Mouse (Mus musculus): ENCODE data around the gene Itga8. TPM values are rescaled to one million over a fixed set of nuclear protein-coding genes. Genes with fewer than 3 reads are reported as not detected.

Itga8 gene
- 8.0 and 8.3 TPM in 2 replicates for polyA plus RNA-seq (2016; fragmentation: Nextera tagmentation; extraction: Ambion mirVana)

DNA sequence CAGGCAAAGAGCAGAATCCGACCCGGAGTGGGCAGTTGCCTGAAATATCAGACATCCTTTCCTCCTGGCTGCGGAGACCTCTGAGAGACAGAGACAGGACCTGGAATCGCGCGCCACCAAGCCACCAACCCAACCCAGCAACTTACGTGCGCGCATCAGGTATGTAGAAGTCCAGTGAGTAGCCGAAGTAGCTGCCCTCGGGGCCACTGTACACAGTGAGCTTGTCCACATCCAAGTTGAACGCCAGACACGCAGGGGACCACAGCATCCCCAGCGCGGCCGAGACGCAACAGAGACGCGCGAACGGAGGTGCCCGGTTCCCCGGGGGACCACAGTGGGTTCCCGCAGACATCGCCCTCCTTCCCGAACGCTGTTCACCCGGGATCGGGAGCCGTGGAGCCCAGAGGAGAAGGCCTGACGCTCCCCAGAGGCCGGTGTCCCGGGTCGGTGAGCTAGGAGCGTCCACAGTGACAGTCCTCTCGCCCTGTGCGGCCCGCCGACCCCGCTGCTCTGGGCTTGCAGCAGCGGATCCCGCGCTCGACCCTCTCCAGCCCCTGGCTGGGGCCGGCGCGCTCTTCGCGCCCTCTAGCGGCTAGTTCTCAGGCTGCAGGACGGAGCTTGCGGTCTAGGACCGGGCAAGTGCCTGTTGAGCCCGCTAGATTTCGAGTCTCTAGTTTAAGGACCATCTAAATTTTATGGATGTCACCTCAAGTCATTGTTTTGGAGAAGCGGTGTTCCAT, at the start of gene Itga8:
Gene Itga8, minus strand, starts transcription at position 492 of the 740 bp plus-strand sequence.
- Histone ChIP-seq H3K4me3 (peak within 1 kb of the TSS; percentile 86), H3K9me3 (no peaks in the 10 kb centered on the region), H3K27ac (replicated peaks) (peak within 1 kb of the TSS; percentile 91), H3K36me3 (replicated peaks) (no peaks in the 10 kb centered on the region), H3K4me1 (peaks cover 9% of the 10 kb centered on the region), H3K27me3 (replicated peaks; ENCODE audit: low read depth, poor library complexity, severe bottlenecking) (peaks cover 19% of the 10 kb centered on the region)
- WGBS = under 1% methylated on average over 56 of the region's 56 CpGs
- DNase-seq (ENCODE audit: low spot score) = peak; percentile 94

DNA sequence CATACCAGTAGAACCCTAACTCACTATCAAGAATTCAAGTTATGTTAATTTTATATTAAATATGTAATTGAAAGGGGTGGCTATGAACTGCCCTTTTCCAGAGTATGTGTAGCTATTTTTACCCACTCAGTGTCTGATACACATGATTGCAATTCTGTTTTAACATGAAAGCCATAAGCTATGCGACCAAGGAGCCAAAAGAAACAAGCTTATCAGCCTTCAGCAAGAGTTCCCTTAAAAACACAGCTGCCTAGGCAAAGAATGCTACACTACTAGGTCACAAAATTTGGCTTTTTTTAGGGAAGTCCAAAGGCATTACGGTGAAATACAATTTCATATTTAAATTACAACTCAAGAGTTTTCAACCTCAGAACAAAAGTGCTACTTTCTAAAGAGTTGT, 47.2 kb upstream of the Itga8 start:
- WGBS = 92% methylated on average over 2 of the region's 2 CpGs
- H3K27ac ChIP-seq (replicated peaks) = no peak overlapping the region
- peaks cover 5% of the 10 kb centered on the region for H3K36me3 ChIP-seq (replicated peaks)
- no peak overlapping the region for H3K4me3 ChIP-seq
- no peaks in the 10 kb centered on the region for H3K9me3 ChIP-seq
- no peaks in the 10 kb centered on the region for H3K27me3 ChIP-seq (replicated peaks; ENCODE audit: low read depth, poor library complexity, severe bottlenecking)
- DNase-seq (ENCODE audit: low spot score) = no peak
- H3K4me1 ChIP-seq = 0 out of 2 replicates have a peak, but pooled peaks cover 3% of the 10 kb centered on the region

DNA sequence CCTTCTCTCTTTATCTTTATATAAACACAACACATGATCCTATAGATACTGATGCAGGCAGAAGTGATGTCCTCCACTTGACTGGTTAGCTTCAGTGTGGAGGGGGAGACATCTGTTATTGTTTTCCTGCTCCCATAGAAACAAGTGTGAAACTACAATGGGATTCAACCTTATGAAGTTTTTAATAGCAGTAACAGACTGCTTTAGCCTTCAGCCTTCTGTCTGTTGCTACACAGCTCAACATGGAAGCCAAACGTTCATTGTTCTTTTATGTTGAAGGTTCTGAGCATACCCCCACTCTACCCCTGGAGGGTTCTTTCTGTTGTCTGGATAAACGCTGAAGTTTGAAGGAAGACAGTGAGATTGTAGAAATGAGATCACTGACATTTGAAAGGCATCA, 30.2 kb upstream of the Itga8 start:
- DNase-seq (ENCODE audit: low spot score) = no peak
- H3K36me3 ChIP-seq (replicated peaks) = no peaks in the 10 kb centered on the region
- H3K9me3 ChIP-seq = no peaks in the 10 kb centered on the region
- no peak overlapping the region for H3K4me3 ChIP-seq
- peaks cover 22% of the 10 kb centered on the region for H3K4me1 ChIP-seq
- H3K27me3 ChIP-seq (replicated peaks; ENCODE audit: low read depth, poor library complexity, severe bottlenecking) = no peaks in the 10 kb centered on the region
- no peak overlapping the region for H3K27ac ChIP-seq (replicated peaks)
- WGBS = 80% methylated on average over 2 of the region's 2 CpGs

DNA sequence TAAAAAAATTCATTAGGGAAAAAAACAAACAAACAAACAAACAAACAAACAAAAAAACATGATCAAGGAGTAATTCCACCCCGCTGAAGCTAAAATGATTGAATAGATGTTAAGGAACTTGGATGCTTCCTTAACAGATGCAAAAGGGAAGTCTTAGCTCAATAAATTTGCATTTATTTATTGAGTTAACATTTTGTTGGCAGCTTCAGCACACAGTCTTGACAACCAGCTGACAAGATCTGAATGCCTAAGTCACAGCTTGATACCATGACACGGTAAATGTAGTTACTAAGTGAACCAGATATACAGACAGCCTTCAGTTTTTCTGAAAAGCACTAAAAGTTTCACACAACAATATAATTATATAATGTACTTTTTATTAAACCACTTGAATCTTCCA, 27.9 kb upstream of the Itga8 start:
- H3K4me3 ChIP-seq = no peak overlapping the region
- H3K27ac ChIP-seq (replicated peaks) = no peak overlapping the region
- DNase-seq (ENCODE audit: low spot score) = no peak
- no peaks in the 10 kb centered on the region for H3K27me3 ChIP-seq (replicated peaks; ENCODE audit: low read depth, poor library complexity, severe bottlenecking)
- no peaks in the 10 kb centered on the region for H3K9me3 ChIP-seq
- H3K4me1 ChIP-seq = peaks cover 23% of the 10 kb centered on the region
- 78% methylated on average over 2 of the region's 2 CpGs for WGBS
- no peaks in the 10 kb centered on the region for H3K36me3 ChIP-seq (replicated peaks)

DNA sequence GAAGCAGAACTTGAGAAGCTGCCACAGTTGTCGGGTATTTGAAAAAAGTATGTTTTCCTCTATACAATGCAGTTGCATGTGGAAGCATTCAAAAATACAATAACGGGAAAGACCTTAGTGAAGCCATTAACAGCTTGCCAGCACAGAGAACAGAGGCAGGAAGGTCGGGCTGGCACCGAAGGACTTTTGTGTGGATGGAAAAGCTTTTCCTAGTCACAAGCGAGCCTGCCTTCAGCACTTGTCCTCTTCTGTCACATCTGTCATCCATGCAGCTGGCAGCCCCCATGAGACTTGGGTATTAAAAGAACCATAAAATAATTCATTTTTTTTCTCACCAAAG, 27.3 kb upstream of the Itga8 start:
- H3K9me3 ChIP-seq = no peaks in the 10 kb centered on the region
- WGBS = 34% methylated on average over 5 of the region's 5 CpGs
- H3K4me3 ChIP-seq = peak overlapping the region; percentile 54; the same call in 1 of the 2 replicates
- no peaks in the 10 kb centered on the region for H3K27me3 ChIP-seq (replicated peaks; ENCODE audit: low read depth, poor library complexity, severe bottlenecking)
- H3K27ac ChIP-seq (replicated peaks) = no peak overlapping the region; the same call in 1 of the 2 replicates
- H3K36me3 ChIP-seq (replicated peaks) = no peaks in the 10 kb centered on the region
- peaks cover 23% of the 10 kb centered on the region for H3K4me1 ChIP-seq
- no peak for DNase-seq (ENCODE audit: low spot score)

DNA sequence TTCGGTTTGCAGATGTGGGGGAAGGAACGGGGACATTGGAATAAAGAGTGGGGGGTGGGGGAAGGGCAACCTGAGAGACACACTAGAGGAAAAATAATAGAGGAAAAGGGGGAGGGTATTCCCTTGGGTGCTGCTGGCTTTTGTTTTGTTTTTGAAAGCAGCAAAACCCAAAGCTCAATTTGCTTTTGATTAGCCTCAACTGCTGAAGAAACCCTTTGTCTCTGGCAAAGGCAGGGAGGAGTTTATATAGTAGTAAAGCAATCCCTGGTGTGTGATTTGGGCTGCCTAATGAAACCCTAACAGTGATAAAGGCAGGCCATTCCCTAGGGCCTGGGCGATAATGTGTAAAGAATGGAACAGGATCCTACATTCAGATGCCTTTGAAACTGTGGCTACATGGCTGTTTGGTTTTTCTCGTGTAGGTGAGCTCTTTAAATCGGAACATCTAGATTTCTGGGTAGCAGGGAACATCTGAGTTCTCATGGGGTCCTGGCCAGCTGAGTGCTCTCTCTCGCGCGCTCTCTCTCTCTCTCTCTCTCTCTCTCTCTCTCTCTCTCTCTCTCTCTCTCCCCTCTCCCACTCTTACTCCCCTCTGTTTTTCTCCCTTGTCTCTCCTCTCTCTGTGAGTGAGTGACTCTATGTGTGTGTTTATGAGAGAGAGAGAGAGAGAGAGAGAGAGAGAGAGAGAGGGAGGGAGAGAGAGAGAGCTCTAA, 26.8 kb upstream of the Itga8 start:
- Histone ChIP-seq H3K9me3 (no peaks in the 10 kb centered on the region), H3K4me1 (peaks cover 23% of the 10 kb centered on the region), H3K27me3 (replicated peaks; ENCODE audit: low read depth, poor library complexity, severe bottlenecking) (no peaks in the 10 kb centered on the region), H3K4me3 (peak overlapping the region; percentile 54), H3K27ac (replicated peaks) (peak overlapping the region; percentile 61), H3K36me3 (replicated peaks) (no peaks in the 10 kb centered on the region)
- 21% methylated on average over 8 of the region's 8 CpGs for WGBS
- peak; percentile 26 for DNase-seq (ENCODE audit: low spot score)

DNA sequence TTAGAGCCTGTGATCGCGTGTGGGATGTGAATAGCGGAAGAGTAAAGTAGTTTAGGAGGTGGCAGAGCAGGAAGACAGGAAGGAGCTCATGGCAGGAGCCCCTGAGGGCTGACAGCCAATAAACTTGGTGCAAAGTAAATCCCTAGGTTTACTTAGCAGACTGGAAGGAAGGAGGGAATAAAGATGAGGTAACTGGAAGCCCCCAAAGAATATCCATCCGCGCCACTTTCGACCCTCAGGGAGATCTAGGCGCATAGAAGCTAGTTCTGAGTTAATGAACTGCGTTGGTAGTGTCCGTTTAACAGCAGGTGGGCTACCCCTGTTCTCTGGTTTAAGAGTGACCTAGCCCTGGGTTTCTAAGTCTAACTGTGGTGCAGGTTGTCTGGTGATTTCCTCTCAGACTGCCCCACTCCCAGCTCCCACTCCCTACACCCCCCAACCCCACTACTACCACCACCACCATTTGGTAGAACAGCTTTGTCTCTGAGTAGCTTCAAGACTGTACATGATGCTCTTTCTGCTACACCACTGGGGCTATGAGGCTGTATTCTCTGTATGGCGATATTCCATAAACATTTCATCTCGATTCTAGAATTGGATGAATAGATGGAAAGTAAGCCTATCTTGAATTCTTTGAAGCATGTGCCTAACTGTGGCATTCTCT, 26.1 kb upstream of the Itga8 start:
- DNase-seq (ENCODE audit: low spot score) = peak; percentile 27
- peak overlapping the region; percentile 61 for H3K27ac ChIP-seq (replicated peaks)
- no peaks in the 10 kb centered on the region for H3K36me3 ChIP-seq (replicated peaks)
- H3K9me3 ChIP-seq = no peaks in the 10 kb centered on the region
- peak overlapping the region; percentile 54 for H3K4me3 ChIP-seq
- 28% methylated on average over 11 of the region's 11 CpGs for WGBS
- no peaks in the 10 kb centered on the region for H3K27me3 ChIP-seq (replicated peaks; ENCODE audit: low read depth, poor library complexity, severe bottlenecking)
- peaks cover 23% of the 10 kb centered on the region for H3K4me1 ChIP-seq

DNA sequence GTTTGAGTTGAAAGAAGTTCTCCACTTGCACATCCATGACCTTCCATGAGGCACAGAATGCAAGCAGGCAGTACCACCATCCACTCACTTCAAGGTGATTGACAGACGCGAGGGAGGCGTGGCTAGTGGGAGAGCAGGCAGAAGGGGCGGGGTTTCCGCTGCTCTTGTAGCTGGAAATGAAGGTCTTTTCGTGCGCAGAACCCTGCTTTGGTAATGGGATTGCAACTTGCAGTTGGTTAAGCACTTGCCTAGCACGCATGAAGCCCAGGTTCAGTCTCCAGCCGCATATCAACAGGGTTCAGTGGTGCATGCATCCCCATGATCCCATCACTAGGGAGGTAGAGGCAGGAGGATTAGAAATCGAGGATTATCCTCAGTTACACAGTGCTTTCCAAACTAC, 25.5 kb upstream of the Itga8 start:
- Histone ChIP-seq H3K9me3 (no peaks in the 10 kb centered on the region), H3K4me1 (peaks cover 23% of the 10 kb centered on the region), H3K36me3 (replicated peaks) (no peaks in the 10 kb centered on the region), H3K4me3 (peak overlapping the region; percentile 54), H3K27me3 (replicated peaks; ENCODE audit: low read depth, poor library complexity, severe bottlenecking) (no peaks in the 10 kb centered on the region), H3K27ac (replicated peaks) (peak overlapping the region; percentile 57; the same call in 1 of the 2 replicates)
- DNase-seq (ENCODE audit: low spot score) = peak; percentile 80
- WGBS = 8% methylated on average over 10 of the region's 10 CpGs

DNA sequence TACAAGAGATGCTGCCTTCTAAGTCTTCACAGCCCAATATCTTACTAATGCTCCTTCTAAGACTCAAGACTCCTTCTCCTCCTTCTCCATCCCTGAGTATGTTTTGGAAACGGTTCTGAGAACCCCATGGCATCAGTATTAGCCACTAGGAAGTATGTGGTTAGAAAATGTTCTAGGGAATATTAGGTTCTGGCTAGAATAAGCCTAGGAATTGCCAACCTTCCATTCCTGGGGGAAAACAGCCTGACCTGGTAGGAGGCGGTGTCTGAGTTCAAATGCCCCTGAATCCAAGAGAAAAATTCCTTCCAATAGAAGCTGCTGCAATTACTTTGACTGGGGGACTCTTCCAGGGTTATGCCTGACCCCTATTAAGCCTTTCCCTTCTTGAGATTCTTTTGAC, 24.1 kb upstream of the Itga8 start:
- no peaks in the 10 kb centered on the region for H3K36me3 ChIP-seq (replicated peaks)
- peaks cover 23% of the 10 kb centered on the region for H3K4me1 ChIP-seq
- no peaks in the 10 kb centered on the region for H3K27me3 ChIP-seq (replicated peaks; ENCODE audit: low read depth, poor library complexity, severe bottlenecking)
- no peak overlapping the region for H3K4me3 ChIP-seq
- H3K9me3 ChIP-seq = no peaks in the 10 kb centered on the region
- WGBS = 90% methylated on average over 2 of the region's 2 CpGs
- H3K27ac ChIP-seq (replicated peaks) = no peak overlapping the region
- DNase-seq (ENCODE audit: low spot score) = no peak

DNA sequence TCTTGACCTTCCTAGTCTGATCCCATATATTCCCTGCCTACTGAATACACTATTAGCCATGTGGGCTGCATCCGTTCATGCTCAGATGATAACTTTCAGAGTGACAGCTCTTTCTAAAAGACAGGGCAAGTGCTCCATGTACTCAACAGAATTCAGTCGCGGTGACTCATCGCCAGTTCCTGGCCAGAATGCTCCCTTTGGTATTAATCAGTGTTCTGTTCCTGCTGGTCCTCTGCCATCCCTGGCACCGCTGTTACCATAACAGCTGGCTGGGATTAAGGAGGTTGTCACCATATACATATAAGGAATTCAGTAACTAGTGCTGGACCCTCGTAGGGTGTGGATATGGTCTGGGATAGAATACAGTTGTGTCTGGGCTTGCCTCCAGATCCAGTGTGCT, 23.7 kb upstream of the Itga8 start:
- no peak overlapping the region for H3K4me3 ChIP-seq
- no peaks in the 10 kb centered on the region for H3K9me3 ChIP-seq
- peaks cover 23% of the 10 kb centered on the region for H3K4me1 ChIP-seq
- 90% methylated on average over 6 of the region's 6 CpGs for WGBS
- H3K36me3 ChIP-seq (replicated peaks) = no peaks in the 10 kb centered on the region
- no peak overlapping the region for H3K27ac ChIP-seq (replicated peaks)
- no peak for DNase-seq (ENCODE audit: low spot score)
- H3K27me3 ChIP-seq (replicated peaks; ENCODE audit: low read depth, poor library complexity, severe bottlenecking) = no peaks in the 10 kb centered on the region

DNA sequence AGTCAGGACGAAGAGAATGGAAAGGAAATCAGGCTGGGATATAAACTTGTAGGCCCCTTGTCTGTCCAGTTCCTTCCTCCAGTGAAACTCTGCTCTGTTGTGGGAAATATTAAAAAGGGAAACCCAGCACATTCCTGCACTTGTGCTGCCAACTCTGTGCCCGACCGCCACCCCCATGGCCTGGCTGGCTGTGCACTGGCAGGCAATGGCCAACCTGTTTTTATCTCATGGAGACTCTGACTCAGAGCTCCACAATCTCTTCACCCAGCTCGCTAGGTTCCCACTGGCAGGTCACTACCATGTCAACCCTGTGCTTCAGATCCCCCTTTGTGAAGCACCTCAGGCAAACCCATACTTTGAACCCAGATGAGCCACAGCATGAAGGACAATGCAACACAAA, 19.2 kb upstream of the Itga8 start:
- Histone ChIP-seq H3K27me3 (replicated peaks; ENCODE audit: low read depth, poor library complexity, severe bottlenecking) (no peaks in the 10 kb centered on the region), H3K36me3 (replicated peaks) (no peaks in the 10 kb centered on the region), H3K9me3 (no peaks in the 10 kb centered on the region), H3K27ac (replicated peaks) (no peak overlapping the region), H3K4me3 (no peak overlapping the region), H3K4me1 (peaks cover 8% of the 10 kb centered on the region; the same call in 1 of the 2 replicates)
- 86% methylated on average over 4 of the region's 4 CpGs for WGBS
- no peak for DNase-seq (ENCODE audit: low spot score)

DNA sequence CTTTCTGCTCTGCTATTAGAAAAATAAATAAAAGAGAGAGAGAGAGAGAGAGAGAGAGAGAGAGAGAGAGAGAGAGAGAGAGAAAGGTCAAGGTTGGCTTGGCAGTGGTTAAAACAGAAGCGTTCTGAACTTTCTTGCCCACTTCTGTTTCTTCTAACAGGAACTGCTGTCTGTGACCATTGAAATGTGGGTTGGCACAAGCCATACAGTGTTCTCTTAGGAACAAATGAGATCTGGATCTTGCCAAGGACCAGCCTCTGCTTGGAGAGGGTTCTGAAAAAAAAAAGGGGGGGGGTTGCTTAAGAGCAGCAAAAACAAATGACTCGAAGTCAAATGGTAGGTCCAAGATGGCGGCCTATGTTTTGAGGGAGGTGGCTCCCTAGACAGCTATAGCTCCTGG, 17.0 kb upstream of the Itga8 start:
- Histone ChIP-seq H3K27ac (replicated peaks) (no peak overlapping the region), H3K36me3 (replicated peaks) (no peaks in the 10 kb centered on the region), H3K4me3 (no peak overlapping the region), H3K27me3 (replicated peaks; ENCODE audit: low read depth, poor library complexity, severe bottlenecking) (no peaks in the 10 kb centered on the region), H3K4me1 (peaks cover 8% of the 10 kb centered on the region; the same call in 1 of the 2 replicates), H3K9me3 (no peaks in the 10 kb centered on the region)
- WGBS = 87% methylated on average over 3 of the region's 3 CpGs
- no peak for DNase-seq (ENCODE audit: low spot score)
